Mouse (Mus musculus) liver, postnatal 0 days (tissue): ENCODE measurements at regions not wholly inside any gene's neighbourhood (a gene's known extent, or its start where the extent isn't known, plus 50 kb on each side); places are given as distances from the start of the nearest gene placed in this dataset.

ENCODE experiments used
- CTCF ChIP-seq: sonication (generic); IDR thresholded peaks from 2 replicates; pipeline ENCODE4 v1.5.1; 2016; ENCODE audit warnings: antibody characterized with exemption, low read depth
- EP300 ChIP-seq: IDR thresholded peaks from 2 replicates; pipeline ENCODE4 v1.6.1; 2016; ENCODE audit warnings: antibody characterized with exemption, low read depth, mild to moderate bottlenecking

- TF ChIP-seq CTCF (no peak), EP300 (no peak)
Measured at GRCm38 (mm10) chr5:133400826-133401225, 698.7 kb upstream of the Castor2 start.
